Mouse (Mus musculus) frontal cortex, adult 2 months (tissue): ENCODE measurements around the gene Elavl1. TPM values are rescaled to one million over a fixed set of nuclear protein-coding genes. Genes with fewer than 3 reads are reported as not detected.
"Not testable (repeated sequence)": the region's sequence is repeated elsewhere in the genome, so short reads cannot be mapped to it uniquely, and the experiment has no call there.

Experiments
- DNase-seq, 2 experiments: peaks; one replicate each; pipeline ENCODE4 v3.0.0; 2022; ENCODE audit warnings: low spot score in 1 of 2; ENCODE audit errors: extremely low spot score in 1 of 2
- polyA plus RNA-seq: library from polyadenylated mRNA; depleted of rRNA; stranded (reverse); fragments of >200 nt; gene quantifications from 2 replicates; pipeline ENCODE4 v1.2.3, GENCODE M21; 2012

The Elavl1 gene
- polyA plus RNA-seq, 1 experiment, result 40.2 TPM

- DNase-seq, result peak; percentile 79 to 92
These were observed 65.9 kb downstream of the Elavl1 start, which contains the start of gene Ctxn1 for GRCm38 (mm10) chr8:4259125-4259804. TSS of gene Ctxn1 (minus strand) at chr8:4259274.

- no peak for DNase-seq
These were observed 66.5 kb downstream of the Elavl1 start for GRCm38 (mm10) chr8:4258678-4259077.

- DNase-seq, result peak in 1 of 2 experiments; percentile 88
These were observed 67.0 kb downstream of the Elavl1 start for GRCm38 (mm10) chr8:4258233-4258632.

GRCm38 (mm10) chr8:4257350-4257749 lies 67.9 kb downstream of the Elavl1 start:
- DNase-seq, result no peak

- peak; percentile 92 to 93 for DNase-seq
These were observed 68.3 kb downstream of the Elavl1 start for GRCm38 (mm10) chr8:4256911-4257310.

GRCm38 (mm10) chr8:4255471-4255870 lies 69.7 kb downstream of the Elavl1 start:
- not testable (repeated sequence) for DNase-seq

GRCm38 (mm10) chr8:4254001-4254400 lies 71.2 kb downstream of the Elavl1 start:
- peak in 1 of 2 experiments; percentile 77 for DNase-seq

- peak; percentile 85 to 96 for DNase-seq
These were observed 72.0 kb downstream of the Elavl1 start, which contains the start of gene Snapc2 for GRCm38 (mm10) chr8:4252934-4253841. TSS of gene Snapc2 (plus strand) at chr8:4253080.

GRCm38 (mm10) chr8:4252116-4252760 lies 73.0 kb downstream of the Elavl1 start:
- no peak for DNase-seq

GRCm38 (mm10) chr8:4250306-4250970 lies 74.8 kb downstream of the Elavl1 start:
- DNase-seq, result peak in 1 of 2 experiments; percentile 92

- no peak for DNase-seq
These were observed 76.0 kb downstream of the Elavl1 start for GRCm38 (mm10) chr8:4249213-4249612.

- DNase-seq, result no peak
These were observed 77.2 kb downstream of the Elavl1 start, which contains the start of gene Tgfbr3l for GRCm38 (mm10) chr8:4247951-4248540. TSS of gene Tgfbr3l (plus strand) at chr8:4248214.

GRCm38 (mm10) chr8:4247241-4247640 lies 78.0 kb downstream of the Elavl1 start:
- no peak for DNase-seq

- DNase-seq, result no peak
These were observed 79.5 kb downstream of the Elavl1 start for GRCm38 (mm10) chr8:4245737-4246136.

GRCm38 (mm10) chr8:4245061-4245460 lies 80.2 kb downstream of the Elavl1 start:
- DNase-seq, result no peak

- no peak for DNase-seq
These were observed 85.9 kb downstream of the Elavl1 start for GRCm38 (mm10) chr8:4239193-4239890.

GRCm38 (mm10) chr8:4238434-4239192 lies 86.6 kb downstream of the Elavl1 start, which contains the start of the genes Map2k7 and Gm49320:
TSS of gene Map2k7 (plus strand) at chr8:4238740.
TSS of gene Gm49320 (plus strand) at chr8:4238865.
- DNase-seq, result peak; percentile 99 to 100

GRCm38 (mm10) chr8:4237814-4238433 lies 87.3 kb downstream of the Elavl1 start:
- DNase-seq, result no peak
